Mouse (Mus musculus) liver, adult 2 months (tissue): ENCODE results near the gene Mcu. TPM values are rescaled to one million over a fixed set of nuclear protein-coding genes. Genes with fewer than 3 reads are reported as not detected.

Source experiments
- DNase-seq: peaks from one replicate; pipeline ENCODE4 v3.0.0-alpha.2; 2011; ENCODE audit warnings: low read depth, low spot score; ENCODE audit errors: extremely low read depth
- H3K27ac ChIP-seq: fragments of 200-500 bp; replicated peaks from 2 replicates; pipeline ENCODE4 v1.5.1; 2012; ENCODE audit warnings: low read depth, mild to moderate bottlenecking, control low read depth, inconsistent platforms, low read length; ENCODE audit not compliant: insufficient read depth
- H3K27me3 ChIP-seq: fragments of 200-500 bp; 2 replicates; pipeline ENCODE4 v1.6.1; 2012; ENCODE audit warnings: mild to moderate bottlenecking, moderate library complexity, low read length, inconsistent platforms; ENCODE audit not compliant: control insufficient read depth, insufficient read depth
- H3K36me3 ChIP-seq: fragments of 200-500 bp; 2 replicates; pipeline ENCODE4 v1.6.1; 2012; ENCODE audit warnings: low read length, inconsistent platforms; ENCODE audit not compliant: control insufficient read depth, insufficient read depth
- H3K4me1 ChIP-seq: fragments of 200-500 bp; 2 replicates; pipeline ENCODE4 v1.6.1; 2011; ENCODE audit warnings: low read length; ENCODE audit not compliant: control insufficient read depth, insufficient read depth
- H3K4me3 ChIP-seq: fragments of 200-500 bp; 2 replicates; pipeline ENCODE4 v1.5.1; 2011; ENCODE audit warnings: low read depth, mild to moderate bottlenecking, control low read depth, low read length, moderate library complexity; ENCODE audit not compliant: insufficient read depth
- H3K79me2 ChIP-seq: fragments of 200-500 bp; 2 replicates; pipeline ENCODE4 v1.6.1; 2012; ENCODE audit warnings: inconsistent platforms, mild to moderate bottlenecking, low read length, moderate library complexity; ENCODE audit not compliant: control insufficient read depth, insufficient read depth
- H3K9ac ChIP-seq: fragments of 200-500 bp; 2 replicates; pipeline ENCODE4 v1.6.1; 2012; ENCODE audit warnings: low read depth, mild to moderate bottlenecking, control low read depth, inconsistent platforms, low read length
- CTCF ChIP-seq: fragments of 200-500 bp; IDR thresholded peaks from 2 replicates; pipeline ENCODE4 v1.5.1; 2011; ENCODE audit warnings: low read depth, low read length, control low read depth
- POLR2A ChIP-seq: fragments of 200-500 bp; IDR thresholded peaks from 2 replicates; pipeline ENCODE4 v1.6.1; 2011; ENCODE audit warnings: low read length, control low read depth; ENCODE audit not compliant: insufficient read depth; ENCODE audit errors: extremely low read depth
- WGBS: fragments of 180-500 bp; shearing (Covaris S2); methylation state at CpG from one replicate; pipeline ENCODE4 v1.1.7; 2018; 5-methylcytosine and 5-hydroxymethylcytosine counted together
- polyA plus RNA-seq: library from polyadenylated mRNA; depleted of rRNA; stranded (reverse); fragments of >200 nt; gene quantifications from 2 replicates; pipeline ENCODE4 v1.2.3, GENCODE M21; 2012
- total RNA-seq: library from RNA; depleted of rRNA; stranded (reverse); fragments of >200 nt; gene quantifications from 2 replicates; pipeline ENCODE4 v1.2.3, GENCODE M21; 2014

The Mcu gene
- total and polyA plus RNA-seq, 2 experiments = 11.5 to 12.9 TPM

DNA sequence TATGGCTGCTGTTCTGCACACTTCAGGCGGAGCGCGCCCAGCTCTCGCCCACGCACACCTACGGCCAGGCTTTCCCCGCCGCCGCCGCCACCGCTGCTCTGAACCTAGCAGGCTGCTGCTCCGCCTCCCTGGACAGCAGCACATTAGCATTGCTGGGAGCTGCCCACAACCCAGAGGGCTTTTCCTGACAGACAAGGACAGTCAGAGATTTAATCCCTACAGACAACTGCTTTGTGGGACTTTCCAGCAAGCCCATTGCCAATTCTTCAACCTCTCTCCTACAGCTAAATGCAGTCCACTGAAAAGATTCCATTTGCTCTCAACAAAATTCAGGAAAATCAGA, 77.0 kb downstream of the Mcu start:
- no peaks in the 10 kb centered on the region for H3K27me3 ChIP-seq
- TF ChIP-seq POLR2A (no peak), CTCF (no peak)
- peak overlapping the region; percentile 41 for H3K4me3 ChIP-seq
- peak; percentile 64 for DNase-seq
- no peak overlapping the region for H3K27ac ChIP-seq
- no peaks in the 10 kb centered on the region for H3K36me3 ChIP-seq
- peaks cover 3% of the 10 kb centered on the region; the same call in 1 of the 2 replicates for H3K79me2 ChIP-seq
- WGBS = 1% methylated on average over 12 of the region's 12 CpGs
- peaks cover 10% of the 10 kb centered on the region for H3K4me1 ChIP-seq
- H3K9ac ChIP-seq = peak overlapping the region; percentile 40; the same call in 1 of the 2 replicates

DNA sequence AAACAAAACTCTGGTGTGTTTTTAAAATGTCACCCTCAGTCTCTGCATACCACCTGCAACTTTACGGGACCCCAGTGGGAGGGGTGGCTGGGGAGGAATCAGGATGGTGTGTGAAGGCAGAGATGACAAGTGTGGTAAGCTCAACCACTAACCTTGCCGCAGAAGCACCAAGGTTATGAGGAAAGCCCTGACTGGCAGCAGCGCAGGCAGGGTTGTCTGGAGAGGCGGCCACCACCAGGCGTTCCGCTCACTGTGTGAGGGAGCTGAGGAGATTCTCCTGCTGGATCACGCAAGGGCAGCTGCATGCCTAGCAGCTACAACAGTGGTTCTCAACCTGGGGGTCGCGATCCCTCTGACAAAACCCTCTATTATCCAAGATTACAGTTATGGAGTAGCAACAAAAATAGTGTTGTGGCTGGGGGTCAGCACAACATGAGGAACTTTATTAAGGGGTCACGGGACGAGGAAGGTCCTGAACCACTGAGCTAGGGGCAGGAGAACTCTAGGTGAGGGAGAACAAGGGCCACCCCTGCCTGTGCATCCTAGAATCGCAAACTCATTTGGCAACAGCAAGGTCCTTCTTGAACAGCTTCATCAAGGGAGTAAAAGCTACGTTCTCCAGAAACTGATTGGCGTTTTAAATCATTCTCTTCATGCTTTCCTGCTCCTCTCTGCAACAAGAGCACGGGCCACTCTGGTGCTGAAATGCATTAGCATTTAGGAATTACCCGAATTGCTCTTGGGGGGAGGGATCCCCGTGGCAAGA, 77.5 kb downstream of the Mcu start:
- no peak for DNase-seq
- 53% methylated on average over 17 of the region's 17 CpGs for WGBS

DNA sequence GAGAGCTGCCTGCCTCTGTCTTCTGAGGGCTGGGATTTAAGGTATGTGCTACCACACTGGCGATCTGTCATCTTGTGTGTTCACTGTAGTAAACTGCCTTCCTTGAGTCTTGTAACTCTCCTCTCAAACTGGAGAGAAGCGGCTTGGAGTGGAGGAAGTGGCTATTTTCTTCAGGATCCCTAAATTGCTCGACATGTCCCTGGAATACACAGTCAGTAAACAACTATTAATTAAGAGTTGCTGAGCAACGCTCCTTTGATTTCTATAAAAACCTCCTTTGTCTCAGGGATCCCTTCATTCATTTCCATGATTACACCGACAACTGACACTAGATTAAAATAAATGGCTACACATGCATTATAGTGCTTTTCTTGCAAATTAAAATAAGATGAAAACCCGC, 78.4 kb downstream of the Mcu start:
- Histone ChIP-seq H3K79me2 (peaks cover 3% of the 10 kb centered on the region; the same call in 1 of the 2 replicates), H3K4me1 (peaks cover 12% of the 10 kb centered on the region), H3K27ac (no peak overlapping the region), H3K27me3 (no peaks in the 10 kb centered on the region), H3K36me3 (no peaks in the 10 kb centered on the region), H3K9ac (no peak overlapping the region), H3K4me3 (no peak overlapping the region)
- no peak for DNase-seq
- TF ChIP-seq POLR2A = no peak
- TF ChIP-seq CTCF = no peak
- 94% methylated on average over 6 of the region's 6 CpGs for WGBS

More for the DNA sequence above, 77.5 kb downstream of the Mcu start:
- Histone ChIP-seq H3K27ac (no peak overlapping the region), H3K36me3 (no peaks in the 10 kb centered on the region), H3K79me2 (peaks cover 3% of the 10 kb centered on the region; the same call in 1 of the 2 replicates), H3K4me3 (peak overlapping the region; percentile 41), H3K4me1 (peaks cover 10% of the 10 kb centered on the region), H3K9ac (no peak overlapping the region), H3K27me3 (no peaks in the 10 kb centered on the region)
- no peak for TF ChIP-seq POLR2A
- TF ChIP-seq CTCF = no peak

DNA sequence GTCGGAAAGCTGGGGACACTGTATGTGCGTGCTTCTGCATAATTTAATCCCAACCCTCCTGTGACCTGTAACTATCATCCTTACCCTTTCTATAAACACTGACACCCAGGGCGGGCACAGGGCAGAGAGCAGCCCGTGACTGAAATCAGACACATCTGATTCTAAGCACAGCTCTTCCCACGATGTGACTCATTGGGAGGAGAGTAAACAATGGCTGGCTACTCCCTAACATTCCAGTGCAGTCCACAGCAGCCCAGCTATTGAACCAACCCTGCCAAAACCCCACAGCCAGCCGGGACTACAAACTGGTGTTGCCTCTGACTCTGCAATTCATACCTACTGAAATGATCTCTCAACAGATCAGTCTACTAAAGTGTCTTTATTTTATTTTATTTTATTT, 78.9 kb downstream of the Mcu start:
- Histone ChIP-seq H3K9ac (no peak overlapping the region), H3K4me1 (peaks cover 12% of the 10 kb centered on the region), H3K79me2 (peaks cover 3% of the 10 kb centered on the region; the same call in 1 of the 2 replicates), H3K36me3 (no peaks in the 10 kb centered on the region), H3K27me3 (no peaks in the 10 kb centered on the region), H3K4me3 (no peak overlapping the region), H3K27ac (no peak overlapping the region)
- peak; percentile 74 for DNase-seq
- 39% methylated on average over 6 of the region's 6 CpGs for WGBS
- TF ChIP-seq POLR2A (no peak), CTCF (no peak)

DNA sequence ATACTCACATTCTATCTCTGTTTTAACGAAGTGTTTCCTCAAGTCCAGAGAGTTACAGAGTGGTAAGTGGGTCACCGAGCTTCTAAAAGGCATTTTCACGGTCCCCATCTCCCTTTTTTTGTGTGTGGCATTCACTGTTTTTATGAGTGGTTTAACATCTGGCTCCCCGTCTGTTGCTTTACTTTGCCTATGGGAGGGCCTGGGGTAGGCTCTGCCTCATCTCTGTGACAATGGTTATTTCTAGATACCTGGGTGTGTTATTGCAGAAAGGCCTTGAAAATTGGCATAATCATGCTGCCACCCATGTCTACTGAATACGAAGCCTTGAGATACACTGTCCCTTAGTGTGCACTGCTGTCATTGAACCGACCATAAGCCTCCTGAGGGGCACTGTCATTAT, 84.2 kb downstream of the Mcu start:
- Histone ChIP-seq H3K36me3 (no peaks in the 10 kb centered on the region), H3K4me3 (no peak overlapping the region), H3K79me2 (peaks cover 18% of the 10 kb centered on the region; the same call in 1 of the 2 replicates), H3K27me3 (no peaks in the 10 kb centered on the region), H3K9ac (no peak overlapping the region), H3K4me1 (0 out of 2 replicates have a peak, but pooled peaks cover 3% of the 10 kb centered on the region), H3K27ac (no peak overlapping the region)
- DNase-seq = no peak
- WGBS = 97% methylated on average over 6 of the region's 6 CpGs
- TF ChIP-seq POLR2A (no peak), CTCF (no peak)

DNA sequence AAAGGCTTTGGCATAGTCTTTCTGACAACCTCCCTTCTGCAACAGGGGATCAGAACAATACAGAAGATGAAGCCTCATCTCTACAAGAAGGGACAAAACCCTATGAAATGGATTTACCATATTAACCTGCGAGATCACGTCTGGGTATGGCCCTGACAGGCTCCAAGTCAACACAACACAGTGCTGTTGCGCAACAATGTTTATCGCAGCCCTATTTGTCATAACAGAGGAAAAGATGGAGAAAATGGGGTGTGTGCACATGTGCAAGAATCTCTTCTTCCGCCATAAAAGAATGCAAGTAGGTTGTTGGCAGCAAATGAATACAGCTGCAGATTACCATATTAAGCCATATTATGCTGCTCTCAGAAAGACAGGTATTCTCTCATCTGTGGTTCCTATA, 88.7 kb downstream of the Mcu start:
- peaks cover 15% of the 10 kb centered on the region; the same call in 1 of the 2 replicates for H3K79me2 ChIP-seq
- no peak overlapping the region for H3K9ac ChIP-seq
- no peaks in the 10 kb centered on the region for H3K27me3 ChIP-seq
- no peak overlapping the region for H3K27ac ChIP-seq
- TF ChIP-seq CTCF = no peak
- TF ChIP-seq POLR2A = no peak
- H3K4me1 ChIP-seq = peaks cover 12% of the 10 kb centered on the region
- WGBS = 55% methylated on average over 5 of the region's 5 CpGs
- H3K36me3 ChIP-seq = no peaks in the 10 kb centered on the region
- DNase-seq = peak; percentile 51
- H3K4me3 ChIP-seq = no peak overlapping the region
